Mouse (Mus musculus) layer of hippocampus, adult 18-20 months (tissue): Measurements from ENCODE around the gene Tenm2. TPM values are rescaled to one million over a fixed set of nuclear protein-coding genes. Genes with fewer than 3 reads are reported as not detected.

ENCODE experiments used
- DNase-seq, 2 experiments: peaks; one replicate each; pipeline ENCODE4 v3.0.0; 2022; ENCODE audit warnings: low spot score in 2 of 2
- total RNA-seq, 2 experiments: library from RNA; stranded (reverse); gene quantifications; 2 replicates each; pipeline ENCODE4 v1.2.3; 2021

The Tenm2 gene
- total RNA-seq, 2 experiments from 2014 or later: 139 to 145 TPM

GRCm38 (mm10) chr11:35972270-35972931 is 1263.4 kb downstream of the Tenm2 start:
- no peak for DNase-seq

DNA sequence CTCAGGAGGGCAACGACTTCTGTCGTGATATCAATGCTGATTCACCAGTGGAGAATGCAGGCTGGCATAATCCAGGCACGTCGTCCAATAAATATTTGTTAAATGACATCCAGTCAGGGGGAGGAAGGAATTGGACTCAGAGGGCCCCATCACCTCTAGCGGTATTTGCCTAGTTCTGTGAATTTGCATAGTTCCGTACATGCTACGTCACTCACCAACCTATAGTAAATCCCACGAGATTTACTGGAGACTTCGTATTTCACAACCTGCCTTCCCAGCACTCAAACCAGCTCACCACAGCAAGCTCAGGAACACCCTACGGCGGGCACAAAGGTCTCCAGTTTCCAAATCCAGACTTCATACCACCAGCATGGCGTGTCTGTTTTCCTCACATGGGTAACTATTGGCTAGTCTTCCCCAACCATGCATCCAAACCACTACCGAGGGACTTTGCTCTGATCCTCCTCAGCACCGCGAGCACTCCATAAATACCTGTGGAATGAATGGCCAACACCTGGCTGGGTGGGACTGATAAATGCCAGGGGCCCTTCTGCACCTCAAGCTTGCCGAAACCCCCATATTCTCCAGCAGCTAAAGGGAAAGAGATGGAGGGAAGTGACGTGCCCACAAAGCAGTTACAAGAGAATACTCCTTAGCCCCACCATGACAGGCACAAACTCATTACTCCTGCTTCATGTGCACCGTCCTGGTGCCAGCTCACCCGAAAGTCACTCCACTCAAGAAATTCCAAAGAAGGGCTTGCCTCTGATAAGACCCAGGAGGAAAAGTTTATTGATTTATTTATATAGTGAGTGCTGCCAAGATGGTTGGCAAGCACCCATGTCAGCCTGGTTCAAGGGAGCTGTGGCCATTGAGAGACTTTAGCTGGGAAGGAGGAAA is 1264.7 kb downstream of the Tenm2 start:
- no peak for DNase-seq

- no peak for DNase-seq
Observed at GRCm38 (mm10) chr11:35968291-35968690, 1267.5 kb downstream of the Tenm2 start.

- no peak for DNase-seq
Observed at GRCm38 (mm10) chr11:35963981-35964549, 1271.7 kb downstream of the Tenm2 start.

- no peak for DNase-seq
Observed at GRCm38 (mm10) chr11:35963554-35963953, 1272.2 kb downstream of the Tenm2 start.

GRCm38 (mm10) chr11:35962431-35962830 is 1273.3 kb downstream of the Tenm2 start:
- no peak for DNase-seq

GRCm38 (mm10) chr11:35959270-35959669 is 1276.5 kb downstream of the Tenm2 start:
- no peak for DNase-seq
